Mouse (Mus musculus) layer of hippocampus, postnatal 25 days (tissue): ENCODE results near the gene Nfib. TPM values are rescaled to one million over a fixed set of nuclear protein-coding genes. Genes with fewer than 3 reads are reported as not detected.

Experiments
- DNase-seq, 2 experiments: peaks; one replicate each; pipeline ENCODE4 v3.0.0; 2022; ENCODE audit warnings: mixed read lengths in 2 of 2, low spot score in 1 of 2; ENCODE audit errors: extremely low spot score in 1 of 2
- total RNA-seq, 2 experiments: library from RNA; stranded (reverse); gene quantifications; 2 replicates each; pipeline ENCODE4 v1.2.3; 2021

The Nfib gene
- 100 to 1,000 TPM; 163 to 199 TPM for total RNA-seq

DNA sequence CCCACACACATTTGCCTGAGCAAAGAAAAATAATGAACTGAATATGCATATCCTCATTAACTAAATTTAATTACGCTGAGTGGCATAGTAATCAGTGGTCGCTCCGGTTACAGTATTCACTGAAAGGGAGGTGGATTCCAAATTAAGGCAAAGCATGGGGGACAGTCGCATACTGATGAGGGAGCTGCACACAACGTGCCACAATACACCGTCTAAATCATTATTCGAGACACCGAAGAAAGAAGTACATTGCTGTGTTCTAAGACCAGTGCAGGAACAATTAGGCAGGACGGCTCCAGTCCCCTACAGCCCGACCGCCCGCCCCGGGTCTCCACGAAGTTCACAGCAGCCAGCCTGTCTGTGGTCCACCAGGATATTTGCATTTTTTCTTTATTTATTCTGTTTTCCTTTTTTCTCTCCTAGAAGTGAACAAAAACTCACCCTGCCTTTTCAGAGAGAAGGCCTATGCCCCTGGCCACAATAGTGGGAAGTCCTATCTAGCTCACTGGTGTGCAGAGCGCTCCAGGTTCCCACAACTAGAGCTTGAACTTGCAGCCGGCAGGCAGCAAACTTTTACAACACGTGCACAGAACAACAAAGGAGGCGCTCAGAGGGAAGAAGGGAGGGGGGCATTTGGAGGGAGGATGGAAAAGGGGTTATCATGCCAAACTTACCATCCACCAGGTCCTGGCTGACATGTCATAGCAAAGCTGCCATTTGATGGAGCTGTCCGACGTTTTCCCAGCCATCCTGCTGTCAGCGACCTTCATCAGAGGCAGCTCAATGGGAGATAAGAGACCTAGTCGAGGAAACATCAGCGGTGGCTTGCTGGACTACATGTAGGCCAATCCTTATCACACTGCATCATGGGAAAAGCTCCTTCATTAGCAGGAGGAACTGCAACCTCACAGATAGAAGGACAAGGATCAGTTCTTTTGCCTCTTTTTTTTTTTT lies at the start of gene Nfib:
Gene Nfib, minus strand, starts transcription at position 910 of the 954 bp plus-strand sequence.
- DNase-seq: no peak

DNA sequence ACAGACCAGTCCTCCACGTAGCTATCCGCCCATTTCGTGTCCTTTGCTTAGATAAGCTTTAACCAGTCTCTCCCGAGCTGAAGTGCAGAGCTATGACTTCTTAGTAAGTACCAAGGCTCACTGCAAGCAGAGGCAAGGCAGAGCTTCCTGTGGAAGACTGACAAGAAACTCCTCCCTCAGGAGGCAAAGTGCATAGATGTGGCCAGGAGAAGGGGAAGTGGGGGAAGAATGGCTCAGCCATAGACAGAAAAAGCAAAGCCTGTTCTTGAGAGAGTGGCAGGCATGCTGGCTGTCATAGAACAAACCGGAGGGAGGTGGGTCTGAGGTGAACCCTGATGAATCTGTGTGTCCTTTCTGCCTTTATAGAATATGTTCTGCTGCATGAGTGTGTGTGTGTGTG lies 30.2 kb upstream of the Nfib start:
- DNase-seq: no peak

DNA sequence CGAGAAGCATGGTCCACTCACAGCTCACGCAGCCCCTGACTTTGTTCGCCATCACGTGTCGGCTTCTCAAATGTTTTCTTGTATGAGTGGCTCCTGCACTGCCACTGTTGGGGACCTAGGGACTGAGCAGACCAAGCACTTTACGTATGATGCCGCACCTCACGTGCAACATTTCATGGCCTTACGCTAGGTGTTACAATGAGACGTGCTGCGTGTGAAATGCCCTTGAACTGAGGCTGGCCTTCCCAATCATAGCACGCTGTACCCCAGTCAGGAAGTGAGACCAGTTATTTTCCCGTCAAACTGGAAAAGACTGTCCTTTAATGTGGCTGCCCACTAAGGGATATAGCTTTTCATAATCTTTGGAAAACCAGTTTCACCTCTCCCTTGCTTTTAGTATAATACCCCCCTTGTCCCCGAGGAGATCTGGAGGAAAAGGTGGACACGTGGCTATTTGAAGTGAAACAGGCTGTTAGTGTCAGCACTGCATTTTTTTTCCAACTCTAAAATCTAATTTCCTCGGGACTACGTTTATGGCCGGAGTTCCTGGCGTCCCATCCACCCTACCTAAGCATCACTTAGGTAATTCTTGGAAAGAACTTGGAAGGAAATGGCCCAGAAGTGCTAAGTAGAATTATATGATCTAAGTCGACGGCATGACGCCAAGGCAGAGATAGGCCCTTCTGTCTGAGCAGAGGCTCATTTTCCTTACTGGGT lies 29.4 kb upstream of the Nfib start:
- no peak for DNase-seq

DNA sequence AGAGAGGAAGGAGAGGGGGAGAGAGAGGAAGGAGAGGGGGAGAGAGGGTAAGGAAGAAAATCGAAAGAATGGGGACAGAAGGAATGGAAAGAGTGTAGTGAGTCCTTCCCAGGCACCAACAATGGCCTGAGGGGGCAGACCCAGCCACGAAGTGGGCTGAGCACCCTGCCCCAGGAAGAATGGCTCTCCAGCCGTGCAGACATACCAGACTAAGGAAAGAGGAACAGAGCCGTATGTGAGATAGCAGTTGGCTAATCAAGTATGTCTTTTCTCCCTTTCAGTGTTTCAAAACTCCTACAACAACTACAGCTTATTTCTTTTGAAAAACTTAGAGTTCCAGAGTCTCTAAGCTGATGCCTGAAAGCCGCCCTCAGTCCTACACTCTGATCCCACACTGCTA lies 28.8 kb upstream of the Nfib start:
- DNase-seq: no peak

DNA sequence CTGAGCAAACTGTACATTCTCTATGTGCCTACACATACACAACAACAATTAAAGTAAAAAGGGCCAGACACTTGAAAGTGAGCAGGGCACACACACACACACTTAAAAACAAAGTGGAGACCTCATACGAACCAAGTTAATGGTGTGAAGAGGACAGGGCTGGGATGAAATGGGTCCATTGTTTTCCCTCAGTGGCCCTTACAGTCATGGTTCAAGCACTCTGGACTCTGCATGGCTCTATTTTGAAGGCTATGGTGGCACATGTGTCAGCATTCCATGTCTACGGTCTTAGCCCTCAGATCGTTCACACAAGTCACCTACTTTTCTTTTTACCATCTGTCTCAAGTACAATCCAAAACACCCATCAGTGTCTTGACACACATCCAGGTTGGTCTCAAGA lies 28.1 kb upstream of the Nfib start:
- no peak for DNase-seq

DNA sequence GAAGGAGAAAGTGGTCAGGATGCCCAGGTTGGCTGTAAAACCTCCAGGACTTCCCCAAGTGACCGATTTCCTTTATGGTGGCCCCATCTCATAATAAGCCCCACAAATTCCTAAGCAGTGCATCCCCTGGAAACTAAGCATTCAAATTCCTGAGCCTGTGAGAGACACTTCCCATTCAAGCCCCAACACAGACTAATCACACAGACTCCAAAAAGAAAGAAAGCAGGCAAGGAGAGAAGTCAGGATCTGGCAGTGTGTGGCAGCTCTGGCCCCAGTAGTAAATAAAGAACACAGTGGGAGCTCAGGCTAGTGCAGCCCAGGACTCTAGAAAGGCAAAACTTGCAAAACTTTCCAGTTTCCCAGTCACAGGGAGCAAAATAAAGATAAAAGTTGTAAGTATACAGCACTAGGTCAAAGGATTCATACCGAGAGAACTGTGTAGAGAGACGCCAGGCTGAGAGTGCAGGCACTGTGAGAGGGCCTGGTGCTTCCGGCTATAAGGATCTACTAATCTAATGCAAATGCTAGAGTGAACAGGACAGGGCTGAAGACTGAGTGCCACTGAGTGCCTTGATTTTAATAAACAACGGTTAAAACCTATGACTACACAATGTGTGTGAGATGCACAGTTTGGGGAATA lies 24.8 kb upstream of the Nfib start:
- no peak for DNase-seq

DNA sequence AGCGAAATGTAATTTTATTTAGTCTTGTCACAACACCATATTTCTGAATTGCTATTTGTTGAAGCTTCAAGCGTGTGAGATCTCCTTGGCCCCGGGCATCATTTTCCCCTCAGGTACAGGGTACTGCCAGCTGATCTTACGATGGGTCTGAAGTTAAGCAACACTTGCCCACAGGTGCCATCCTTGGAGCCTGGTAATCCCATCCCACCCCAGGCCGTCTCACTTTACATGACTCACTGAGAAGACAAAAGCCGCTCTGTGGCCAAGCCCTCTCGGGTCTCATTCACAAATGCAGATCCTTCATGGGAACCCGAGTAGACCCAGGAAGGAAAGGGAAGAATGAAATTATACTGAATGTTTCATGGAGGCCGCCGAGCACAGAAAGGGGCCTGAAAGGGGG lies 18.5 kb upstream of the Nfib start:
- DNase-seq: no peak

DNA sequence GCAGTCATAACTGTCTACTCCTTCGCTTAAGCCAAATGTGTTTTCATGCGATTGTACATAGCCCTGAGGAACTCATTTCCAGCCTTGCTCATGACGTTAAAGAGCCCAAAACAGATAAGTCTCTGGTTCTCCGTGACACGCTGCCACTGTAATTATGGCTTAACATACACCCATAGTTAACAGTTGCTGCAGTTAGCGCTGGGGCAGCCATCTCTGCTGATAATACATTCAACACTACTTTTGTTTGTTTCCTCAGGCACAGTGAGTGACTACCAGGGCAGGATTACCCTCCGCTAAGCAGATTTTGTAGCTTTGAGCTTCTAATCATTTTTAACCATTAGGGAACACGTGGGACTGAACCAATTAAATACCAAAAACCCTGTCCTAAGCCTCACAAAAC lies 17.5 kb upstream of the Nfib start:
- DNase-seq: no peak

DNA sequence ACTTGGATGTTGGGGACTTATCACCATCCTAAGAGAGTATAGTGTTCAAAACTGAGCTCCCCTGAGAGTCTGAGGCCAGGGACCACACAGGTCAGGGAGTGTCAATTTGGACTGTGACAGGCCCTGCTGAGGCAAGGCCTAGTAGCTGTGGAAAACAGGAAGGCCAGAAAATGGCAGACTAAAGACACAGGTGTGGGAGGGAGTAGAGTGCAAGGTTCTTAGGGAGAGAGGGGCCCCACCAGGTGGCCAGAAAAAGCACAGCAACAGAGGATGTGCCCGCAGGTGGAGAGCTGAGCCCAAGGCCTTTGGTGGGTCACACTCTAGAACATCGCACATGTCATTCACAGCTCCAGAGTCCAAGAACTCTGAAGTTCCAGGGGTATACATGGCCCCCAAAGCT lies 10.3 kb upstream of the Nfib start:
- DNase-seq: no peak

DNA sequence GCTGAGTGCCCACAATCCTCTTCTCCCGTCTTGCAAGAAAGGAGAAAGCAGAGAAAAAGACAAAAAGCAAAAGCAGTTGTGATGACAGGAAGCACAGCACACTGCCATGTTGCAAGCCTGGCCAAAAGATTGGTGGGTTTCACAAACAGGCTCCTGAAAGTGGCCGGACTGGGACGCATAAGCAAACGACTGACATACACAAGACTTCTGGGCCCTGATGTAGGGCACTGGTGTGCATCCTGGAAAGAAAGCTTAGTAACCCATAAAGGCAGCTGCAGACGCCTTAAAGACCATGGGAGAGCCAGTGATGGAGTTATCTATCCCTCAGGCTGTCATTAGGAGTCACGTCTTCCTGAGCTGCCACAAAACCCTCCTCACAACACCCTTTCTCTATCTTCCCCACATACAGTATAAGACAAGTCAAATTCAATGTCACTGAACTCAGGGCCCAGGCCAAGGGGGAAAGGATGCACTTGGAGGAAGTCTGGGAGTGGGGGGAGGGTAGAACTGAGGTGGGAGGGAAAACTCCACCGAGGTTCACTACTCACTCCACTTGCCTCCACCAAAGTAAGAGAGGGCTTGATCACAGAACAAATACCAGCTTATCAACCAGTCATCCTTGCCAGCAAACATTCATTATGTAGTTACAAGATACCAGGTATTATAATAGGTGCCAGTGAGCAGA lies 6.2 kb upstream of the Nfib start:
- no peak for DNase-seq

DNA sequence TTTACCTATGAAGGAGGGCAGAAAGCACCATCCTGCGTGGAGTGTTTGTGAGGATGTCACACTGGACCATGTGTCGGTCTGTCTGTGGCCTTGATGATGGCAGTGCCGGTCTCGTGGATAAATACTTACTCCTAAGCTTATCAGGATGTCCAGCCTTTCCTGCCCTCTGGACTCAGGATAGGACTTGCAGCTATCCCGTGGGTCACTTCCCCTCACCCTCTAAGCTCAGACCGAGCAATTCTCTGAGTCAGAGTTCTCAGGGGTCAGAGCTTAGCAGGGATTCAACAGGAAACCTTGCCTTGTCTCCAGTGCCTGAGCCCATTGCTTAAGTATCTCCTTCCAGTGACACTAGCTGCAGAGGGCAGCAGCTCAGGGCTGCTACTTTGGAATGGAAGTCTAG lies 4.1 kb upstream of the Nfib start:
- DNase-seq: no peak

DNA sequence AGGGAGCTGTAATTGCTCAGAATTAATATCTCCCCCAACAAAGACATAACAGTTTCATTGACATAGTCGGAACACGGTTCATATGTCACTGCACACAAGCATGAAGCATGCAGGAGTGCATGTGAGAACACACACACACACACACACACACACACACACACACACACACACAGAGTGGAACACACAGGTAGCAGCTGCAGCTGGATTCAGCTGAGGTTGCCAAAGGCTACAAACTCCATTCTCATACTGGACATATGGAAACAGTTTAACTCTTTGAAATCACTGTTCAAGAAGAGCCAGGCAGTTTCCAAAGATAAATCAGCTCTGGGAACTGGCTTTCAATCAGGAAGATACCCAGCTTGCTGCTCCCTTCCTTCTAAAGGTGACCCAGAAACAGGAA lies 462 bp upstream of the Nfib start:
- DNase-seq: no peak

DNA sequence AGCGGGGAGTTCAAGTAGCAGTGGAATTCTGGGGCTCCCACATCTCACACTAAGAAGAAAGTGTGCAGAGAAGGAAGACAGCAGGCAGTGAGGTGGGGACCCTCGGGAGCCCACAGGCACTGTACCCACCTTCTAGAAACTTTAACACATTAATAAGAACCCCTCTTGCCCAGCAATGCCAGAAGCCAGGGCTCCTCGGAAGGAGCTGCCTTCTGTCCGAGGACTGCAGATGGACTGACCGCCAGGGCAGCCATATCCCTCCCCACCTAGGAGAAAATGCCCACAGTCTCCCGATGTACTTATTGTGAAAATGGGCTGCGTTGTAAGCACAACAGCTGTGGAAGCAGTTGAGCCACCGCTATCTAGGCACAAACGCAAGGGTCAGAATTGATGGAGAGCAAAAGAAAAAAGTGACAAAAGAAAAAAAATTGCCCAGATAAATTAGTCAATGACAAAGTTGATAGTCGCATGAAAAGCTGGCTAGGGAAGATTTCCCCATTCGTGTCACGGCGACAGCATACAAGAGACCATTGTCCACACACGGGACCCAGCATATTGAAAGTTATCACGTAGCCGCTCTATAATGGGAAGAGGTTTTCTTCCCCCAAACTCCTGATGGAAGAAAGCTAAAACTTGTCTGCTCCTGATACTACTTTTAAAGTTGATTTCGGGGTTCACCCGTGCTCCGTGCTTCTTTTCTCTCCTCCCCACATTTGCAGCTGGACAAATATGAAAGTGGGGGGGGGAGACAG lies 1.3 kb downstream of the Nfib start:
- no peak for DNase-seq

DNA sequence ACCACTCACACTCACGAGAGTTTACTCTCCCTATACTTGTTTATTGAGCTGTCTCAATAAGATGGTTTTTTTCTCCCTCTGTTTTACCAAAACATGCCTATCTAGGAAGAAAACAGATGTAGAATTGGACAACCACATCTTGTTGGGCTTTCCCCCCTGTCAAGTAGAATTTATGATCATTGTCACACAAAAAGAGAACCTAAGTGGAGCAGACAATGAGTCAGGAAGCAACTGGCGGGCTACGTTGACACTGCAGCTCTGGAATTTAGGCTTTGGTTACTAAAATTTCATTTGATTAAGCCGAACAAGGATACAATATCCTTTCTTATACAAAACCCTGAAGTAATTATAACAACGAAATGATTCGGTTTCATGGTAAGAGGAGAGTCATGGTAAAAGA lies 2.7 kb downstream of the Nfib start:
- no peak for DNase-seq

DNA sequence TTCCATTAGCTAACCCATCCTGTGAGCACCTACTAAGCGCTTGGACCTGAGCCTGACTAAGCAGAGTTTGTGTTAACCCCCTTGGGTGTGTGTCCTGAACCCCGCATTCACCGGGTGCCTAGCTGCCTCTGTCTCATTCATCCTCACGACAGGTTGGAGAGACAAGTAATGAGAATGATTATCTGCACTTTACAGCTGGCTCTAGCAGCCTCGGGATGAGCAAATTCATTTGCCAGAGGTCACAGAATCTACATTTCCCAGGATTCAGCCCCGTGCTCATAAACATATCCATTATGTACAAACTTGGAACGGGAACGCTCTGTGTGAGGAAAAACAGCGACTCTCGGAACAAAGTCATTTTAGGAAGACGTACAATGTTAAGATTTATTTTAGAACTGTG lies 6.0 kb downstream of the Nfib start:
- DNase-seq: no peak

DNA sequence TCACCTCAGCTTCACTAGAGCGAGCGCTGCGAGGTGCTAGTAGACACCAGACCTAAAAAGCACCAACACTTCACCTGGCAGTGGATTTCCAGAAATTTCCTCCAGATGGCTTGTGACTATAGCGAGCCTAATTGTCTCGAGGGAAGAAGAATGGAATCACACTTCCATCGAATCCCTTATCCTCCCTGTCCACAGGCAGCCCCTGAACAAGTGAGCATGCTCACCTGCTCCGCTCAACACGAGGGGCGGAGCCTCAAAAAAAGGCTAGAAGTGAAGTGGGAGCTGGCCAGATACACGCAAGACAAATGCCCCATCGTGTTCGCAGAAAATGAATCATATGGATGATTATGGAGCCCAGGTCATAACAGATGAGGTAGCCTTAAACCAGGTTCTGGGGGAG lies 6.9 kb downstream of the Nfib start:
- no peak for DNase-seq

DNA sequence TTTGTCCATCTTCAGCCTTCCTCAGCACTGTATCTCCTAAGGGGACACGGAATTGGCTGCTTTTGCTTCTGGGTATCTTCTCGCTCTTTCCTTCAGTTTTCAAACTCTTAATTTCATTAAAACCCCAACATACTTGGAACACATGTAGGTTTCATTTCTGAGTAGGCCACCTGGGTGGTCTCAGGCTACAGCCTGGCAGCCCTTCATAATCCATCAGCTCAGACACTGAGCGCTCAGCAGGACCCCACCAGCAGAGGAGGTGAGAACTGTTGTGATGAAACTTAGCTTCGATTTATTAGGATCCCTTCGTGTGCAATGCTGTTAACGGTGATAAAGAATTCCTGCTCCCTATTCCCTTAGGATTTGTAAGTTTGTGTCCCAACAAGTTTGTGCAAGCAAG lies 8.4 kb downstream of the Nfib start:
- no peak for DNase-seq

DNA sequence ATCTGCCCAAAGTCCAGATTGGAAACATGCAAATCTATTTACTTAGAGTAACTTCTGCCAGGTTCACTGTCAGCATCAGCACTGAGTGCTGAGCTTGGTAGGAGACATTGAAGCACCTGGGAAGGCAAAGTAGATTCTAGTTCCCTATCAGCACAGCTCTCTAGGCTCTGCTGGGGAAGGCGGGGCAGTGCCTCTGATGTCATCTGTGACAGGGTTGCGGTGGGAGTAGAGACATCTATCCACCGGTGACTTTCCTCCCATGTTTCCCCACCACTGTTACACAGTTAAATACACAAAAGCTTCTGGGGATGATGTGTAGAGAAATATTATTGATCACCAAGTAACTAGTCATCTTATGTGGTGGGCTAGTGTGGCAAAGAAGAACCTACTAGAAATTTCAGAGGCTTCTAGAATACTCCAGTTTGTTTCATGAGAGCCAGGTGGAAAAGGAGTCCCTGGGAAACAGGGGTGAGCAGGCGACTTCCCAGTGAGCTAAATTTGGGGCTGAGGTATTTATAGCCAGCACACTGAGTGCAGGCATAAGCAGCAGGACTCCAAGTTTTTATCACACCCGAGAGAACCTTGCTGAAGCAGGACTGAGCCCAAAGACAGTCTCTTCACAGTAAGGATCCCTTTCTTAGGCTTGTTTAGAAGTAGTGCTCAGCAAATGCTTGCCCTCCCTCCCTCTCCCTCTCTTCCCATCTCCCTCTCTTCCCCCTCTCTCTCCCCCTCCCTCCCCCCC lies 9.6 kb downstream of the Nfib start:
- no peak for DNase-seq

DNA sequence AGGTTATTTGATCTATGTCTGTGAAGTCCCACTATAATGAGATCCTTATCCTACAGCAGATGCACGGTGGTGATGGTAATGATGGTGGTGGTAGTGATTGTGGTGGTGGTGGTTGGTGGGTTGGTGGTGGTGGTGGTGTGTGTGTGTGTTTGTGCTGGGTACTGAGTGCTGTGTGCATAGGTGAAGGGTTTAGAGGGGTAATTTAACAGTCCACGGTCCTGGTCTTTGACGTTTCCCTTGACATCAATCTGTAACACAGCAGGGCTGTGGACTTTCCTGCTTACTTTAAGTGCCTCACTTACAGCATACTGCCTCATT lies 13.6 kb downstream of the Nfib start:
- DNase-seq: no peak
